Mouse (Mus musculus) fat pad, adult 2 months (tissue): ENCODE data around the gene Lgi4.

ENCODE experiments used
- DNase-seq: peaks from one replicate; pipeline ENCODE4 v3.0.0-alpha.2; 2011; ENCODE audit warnings: low read depth, low spot score; ENCODE audit errors: extremely low read depth

Lgi4 gene

DNA sequence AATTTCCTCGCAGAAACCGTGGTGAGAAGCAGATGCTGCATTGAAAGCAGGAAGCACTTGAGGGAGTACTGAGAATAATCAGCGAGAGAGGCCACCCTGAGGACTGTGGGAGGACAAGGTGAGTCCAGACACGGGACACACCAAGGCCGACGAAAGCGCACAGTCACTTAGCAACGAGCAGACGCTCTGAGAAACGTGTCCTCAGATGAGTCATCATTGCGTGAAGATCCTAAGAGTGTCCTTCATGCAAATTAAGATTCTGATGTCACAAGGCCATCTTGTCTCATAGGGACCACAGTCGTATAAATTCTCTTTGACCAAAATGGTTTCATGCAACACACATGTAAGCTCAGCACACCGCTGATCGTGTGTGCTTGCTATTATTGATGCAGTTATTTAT, 41.6 kb downstream of the Lgi4 start:
- DNase-seq: no peak

DNA sequence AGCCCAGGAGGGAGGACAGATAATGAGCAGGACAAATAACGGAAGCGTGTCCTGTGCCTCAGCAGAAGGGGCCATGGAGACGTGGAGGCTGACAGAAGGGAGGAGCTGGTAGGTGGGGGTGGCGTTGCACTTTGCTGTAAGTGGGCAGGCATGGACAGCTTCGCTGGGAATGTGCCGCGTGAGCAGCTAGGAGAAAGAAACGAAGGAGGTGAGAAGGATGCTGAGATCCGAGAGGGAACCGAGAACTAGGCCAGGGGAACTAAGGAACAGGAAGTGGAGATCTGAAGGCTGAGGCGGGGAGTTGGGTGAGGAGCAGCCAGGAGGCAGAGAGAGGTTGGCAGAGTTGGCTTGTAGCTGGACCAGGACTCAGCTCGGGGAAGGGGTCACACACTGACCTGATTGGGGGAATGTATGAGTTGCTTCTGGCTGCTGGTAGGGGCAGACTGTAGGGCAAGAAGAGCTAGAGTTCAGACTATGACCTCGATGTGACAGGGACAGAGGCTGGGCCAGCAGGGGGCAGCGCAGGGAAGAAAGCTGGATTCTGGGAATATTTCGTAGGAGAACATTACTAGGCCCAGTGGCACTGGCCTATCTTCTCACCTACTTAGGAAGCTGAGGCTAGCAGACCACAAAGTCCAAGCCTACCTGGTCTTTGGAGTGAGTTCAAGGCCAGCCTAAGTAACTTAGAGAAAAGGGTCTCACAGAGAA, 46.1 kb downstream of the Lgi4 start:
- DNase-seq: no peak

DNA sequence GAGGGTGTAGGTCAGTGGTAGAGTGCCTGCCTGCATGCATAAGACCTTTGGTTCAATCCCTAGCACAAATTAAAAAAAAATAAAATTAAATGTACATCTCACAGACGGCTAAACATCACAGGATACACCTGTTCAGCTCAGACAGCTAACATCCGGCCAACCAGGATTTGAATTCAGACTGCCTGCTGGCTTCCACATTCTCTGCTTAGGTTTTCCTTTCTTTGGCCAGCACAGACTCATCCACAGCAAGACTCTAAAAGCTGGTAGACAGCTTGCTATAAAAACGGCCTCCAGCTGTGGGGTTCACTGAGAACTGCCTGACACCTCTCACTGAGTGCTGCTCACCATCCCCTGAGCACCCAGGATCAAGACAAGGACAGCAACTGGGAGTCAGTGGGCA, 47.0 kb downstream of the Lgi4 start:
- DNase-seq: no peak

DNA sequence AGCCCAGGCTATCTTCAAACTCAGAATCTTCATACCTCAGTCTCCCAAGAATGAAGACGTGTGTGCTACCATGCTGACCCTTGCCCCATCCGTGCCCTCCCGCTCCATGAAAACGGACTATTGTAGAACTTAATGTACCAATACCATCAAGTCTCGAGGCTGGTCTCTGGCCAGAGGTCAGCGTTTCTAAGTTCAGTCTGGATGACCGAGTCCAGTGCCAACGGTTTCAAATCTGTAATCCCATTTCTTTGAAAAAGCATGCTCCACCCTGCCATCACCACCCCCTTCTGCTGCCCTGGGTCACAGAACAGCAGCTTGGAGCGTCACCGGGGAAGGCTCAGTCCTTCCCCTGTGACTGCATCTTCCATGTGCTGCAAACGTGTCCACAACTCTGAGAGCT, 48.6 kb downstream of the Lgi4 start:
- DNase-seq: no peak

DNA sequence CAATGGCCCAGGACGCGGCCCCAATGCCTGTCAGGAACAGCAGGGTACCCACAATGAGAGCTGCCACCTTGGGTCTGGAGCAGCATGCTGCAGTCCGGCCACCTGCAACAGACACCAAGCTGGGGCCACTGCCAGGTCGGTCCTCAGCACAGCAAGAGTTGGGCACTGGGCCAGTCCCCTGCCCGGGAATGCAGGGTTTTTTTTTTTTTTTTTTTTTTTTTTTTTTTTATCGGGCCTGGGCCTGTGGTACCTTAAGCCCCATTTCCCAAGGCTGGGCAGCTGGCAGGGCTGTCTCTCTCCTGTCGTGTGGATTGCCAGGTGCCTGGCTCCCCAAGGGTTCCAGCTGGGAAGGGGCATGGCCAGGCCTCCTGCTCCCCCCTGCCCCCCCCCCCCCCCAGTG, 49.9 kb downstream of the Lgi4 start:
- no peak for DNase-seq

DNA sequence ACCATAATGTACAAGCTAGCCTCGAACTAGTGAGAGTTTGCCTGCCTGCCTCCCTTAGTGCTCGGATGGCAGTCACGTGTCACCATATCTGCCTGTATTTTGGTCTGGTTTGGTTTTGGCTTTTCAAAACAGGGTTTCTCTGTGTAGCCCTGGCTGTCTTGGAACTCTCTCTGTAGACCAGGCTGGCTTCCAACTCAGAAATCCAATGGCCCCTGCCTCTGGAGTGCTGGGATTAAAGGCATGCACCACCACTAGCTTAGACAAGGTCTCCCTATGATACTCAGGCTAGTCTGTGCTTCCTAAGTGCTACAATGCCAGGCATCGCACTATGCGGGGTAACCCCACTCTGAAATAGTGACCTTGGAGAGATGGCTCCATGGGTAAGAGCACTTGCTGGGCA, 50.7 kb downstream of the Lgi4 start:
- DNase-seq: no peak

DNA sequence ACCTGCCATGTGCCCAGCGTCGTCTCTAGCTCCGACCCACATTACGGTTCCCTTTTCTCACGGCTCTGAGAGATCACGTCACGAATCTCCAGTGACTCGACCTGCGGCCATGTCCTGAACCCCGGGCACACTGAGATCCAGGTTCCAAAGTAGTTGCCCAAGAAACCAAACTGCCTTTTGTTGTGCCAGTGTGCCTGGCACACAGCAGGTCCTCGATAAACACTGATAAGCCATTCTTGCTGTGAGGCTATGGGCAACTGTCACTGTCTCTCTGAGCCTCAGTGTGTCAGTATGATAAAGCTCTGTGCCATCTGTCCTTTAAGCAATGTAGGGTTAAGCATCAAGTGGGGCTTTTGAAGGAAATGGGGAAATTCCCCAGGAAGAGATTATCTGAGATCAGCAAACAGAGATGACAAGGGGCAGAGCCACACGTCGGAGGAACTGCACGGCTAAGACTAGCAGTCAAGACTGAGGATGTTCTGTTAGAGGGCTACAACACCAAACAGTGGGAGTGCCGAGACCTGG, 51.8 kb downstream of the Lgi4 start:
- DNase-seq: no peak

DNA sequence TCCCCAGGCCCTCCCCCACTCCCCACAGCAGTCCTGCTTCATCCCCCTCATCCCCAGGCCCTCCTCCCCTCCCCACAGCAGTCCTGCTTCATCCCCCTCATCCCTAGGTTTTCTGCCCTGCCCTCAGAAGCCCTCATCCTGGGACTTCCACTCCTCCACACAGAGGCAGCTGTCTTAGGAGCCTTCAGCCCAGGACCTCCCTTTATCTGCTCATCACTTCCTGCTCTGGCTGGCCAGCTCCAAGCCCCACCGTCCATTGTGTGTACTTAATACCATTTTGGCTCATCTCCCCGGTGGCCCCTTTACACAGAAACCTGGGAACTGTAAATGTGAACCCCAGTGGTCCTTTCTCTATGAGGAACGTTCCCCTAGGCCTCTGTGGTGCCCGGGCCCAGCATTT, 52.9 kb downstream of the Lgi4 start:
- DNase-seq: no peak

DNA sequence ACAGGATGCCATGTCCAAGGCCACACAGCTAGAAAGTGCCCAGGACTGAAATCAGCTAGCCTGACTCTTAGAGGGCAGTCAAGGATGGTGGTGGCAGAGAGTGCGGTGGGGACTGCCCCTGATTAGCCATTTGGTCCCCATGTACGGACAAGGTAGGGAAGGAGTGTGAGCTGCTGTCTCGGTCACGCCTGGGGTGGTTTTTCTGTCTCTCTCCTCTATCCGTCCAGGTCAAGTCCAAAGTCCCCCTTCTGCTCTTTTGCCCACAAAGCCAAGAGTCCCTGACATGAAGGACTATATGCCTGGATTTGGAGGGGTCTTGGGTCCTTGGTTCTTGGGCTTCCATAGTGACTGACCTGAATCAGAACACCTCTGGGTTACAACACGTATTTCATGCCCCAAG, 54.7 kb downstream of the Lgi4 start:
- no peak for DNase-seq

DNA sequence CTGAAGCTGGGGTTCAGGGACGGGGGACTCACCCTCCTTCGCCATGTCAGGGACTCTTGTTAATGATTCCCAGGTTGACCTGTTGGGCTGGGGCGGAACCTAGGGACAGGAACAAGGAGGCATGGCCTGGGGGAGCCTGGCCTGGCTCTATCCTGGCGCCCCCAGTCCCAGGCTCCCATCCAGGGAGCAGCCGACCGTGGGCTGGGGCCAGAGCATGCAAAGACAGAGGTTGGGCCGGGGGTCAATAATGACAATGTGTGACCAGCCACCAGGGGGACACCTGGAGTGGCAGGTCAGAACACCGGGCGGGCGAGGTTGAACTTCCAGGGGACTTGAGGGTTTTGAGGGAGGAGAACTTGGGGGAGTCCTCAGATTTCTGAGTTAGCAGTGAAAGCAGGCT, 55.5 kb downstream of the Lgi4 start:
- DNase-seq: no peak

DNA sequence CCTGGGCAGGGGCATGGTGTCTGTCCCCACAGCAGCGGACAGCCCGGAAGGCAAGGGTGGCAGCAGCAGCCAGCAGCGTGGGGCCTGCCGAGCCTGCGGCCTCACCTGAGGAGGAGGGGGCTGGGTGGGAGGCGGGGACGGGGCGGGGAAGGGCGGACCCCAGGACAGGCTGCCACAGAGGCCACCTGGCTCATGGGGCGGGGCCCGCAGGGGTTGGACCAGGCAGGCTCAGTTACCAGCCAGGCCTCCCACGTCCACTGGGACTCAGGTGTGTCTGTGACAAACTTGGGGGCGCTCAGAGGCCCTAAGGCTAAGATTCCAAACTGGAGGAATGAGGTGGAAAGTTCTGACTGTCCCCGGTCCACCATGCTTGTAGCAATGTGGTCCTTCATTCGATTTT, 56.0 kb downstream of the Lgi4 start, which contains the start of gene Hpn:
Gene Hpn (minus strand): TSS at position 109 of the 400 bp plus-strand sequence.
- DNase-seq: no peak

DNA sequence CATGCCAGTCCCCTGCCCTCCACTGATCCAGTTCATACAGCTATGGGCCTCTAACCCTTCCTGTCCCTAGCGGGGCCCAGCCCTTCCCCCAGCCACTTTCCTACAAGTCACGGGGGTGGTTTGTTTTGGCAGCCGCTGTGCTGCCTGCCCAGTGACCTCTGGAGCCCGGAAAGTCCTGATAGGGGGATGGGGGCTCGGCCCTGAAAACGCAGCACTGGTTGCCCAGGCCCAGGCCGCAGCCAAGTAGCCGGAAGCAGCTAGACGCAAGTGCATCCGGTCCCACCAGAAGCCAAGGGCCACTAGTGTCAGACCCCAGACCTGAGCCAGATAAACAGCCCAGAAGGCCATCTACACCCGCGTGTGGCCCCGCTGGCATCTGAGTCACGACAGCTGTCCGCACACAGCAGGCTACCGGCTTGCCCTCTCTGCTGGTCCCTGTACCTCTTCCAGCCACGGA, 56.5 kb downstream of the Lgi4 start:
- DNase-seq: no peak

DNA sequence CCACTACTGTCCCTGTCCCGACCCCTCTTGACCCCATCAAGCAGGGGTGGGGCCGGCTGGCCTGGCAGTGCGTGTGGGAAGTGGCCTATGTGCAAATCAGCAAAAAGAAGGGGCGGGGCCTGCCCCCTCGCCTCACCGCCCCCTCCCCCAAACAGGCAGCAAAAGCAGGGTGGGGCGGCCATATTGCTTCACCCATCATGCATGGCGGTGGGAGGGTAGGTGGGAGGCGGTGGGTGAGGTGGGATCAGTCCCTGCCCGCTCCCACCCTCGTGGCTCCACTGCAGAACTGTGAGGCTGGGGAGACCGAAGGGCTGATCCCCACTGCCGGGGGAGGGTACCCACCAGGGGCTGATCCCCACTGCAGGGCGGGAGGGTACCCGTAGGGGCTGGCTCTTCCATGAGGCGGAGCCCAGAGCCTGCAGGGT, 57.6 kb downstream of the Lgi4 start:
- no peak for DNase-seq

DNA sequence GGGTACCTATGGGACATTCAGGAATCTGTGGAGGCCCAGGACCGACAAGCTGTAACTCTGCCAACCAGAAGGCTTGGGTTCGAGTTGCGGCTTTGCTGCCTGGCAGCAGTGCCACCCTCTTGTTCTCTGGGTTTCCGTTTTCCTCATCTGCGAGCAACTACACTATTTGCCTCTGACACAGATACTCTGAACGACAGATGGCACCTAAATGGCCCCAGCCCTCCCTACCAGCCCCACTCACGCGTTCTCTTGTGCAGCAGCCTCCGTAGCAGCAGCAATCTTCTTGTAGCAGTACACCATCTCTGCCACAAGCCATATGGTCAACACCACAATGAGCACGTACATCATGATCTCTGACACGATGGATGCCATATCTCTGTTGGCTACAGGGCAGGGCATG, 58.3 kb downstream of the Lgi4 start:
- no peak for DNase-seq

DNA sequence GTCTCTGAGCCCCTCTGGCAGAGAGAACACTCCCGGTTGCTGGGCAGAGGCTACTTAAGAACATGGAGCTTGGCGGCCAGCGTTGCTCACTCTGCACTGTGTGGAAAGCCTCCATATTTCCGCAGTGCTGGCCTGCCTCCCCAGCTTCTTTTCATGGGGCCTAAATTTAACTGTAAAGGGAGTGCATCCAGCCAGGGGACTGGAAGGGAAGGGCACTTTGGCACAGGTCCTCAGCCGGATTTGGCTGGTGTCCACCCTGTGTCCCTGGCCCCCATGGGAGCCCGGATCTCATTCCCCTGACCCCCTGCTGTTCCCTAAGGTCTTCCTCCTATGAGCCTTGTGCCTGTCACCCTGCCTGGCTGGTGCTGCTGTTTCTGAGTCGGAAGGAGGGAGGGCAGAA, 59.3 kb downstream of the Lgi4 start:
- DNase-seq: no peak

DNA sequence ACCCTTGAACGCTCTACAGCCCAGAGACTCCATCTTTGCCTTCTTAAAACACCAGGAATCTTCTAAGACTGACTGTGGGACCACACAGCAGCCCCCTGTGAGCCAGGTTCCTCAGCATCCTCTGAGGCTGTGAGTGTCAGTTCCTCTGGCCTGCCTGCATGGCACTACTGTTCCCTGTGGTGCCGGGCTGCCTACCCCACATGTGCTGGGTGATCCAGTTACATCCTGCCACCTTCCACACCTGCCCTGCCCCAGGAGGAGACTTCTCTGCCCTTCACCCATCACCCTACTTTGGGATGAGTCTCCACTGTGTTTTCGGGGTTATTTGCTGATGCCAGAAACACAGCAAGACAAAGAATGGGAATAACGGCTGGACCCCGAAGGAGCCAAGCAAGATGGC, 60.4 kb downstream of the Lgi4 start:
- no peak for DNase-seq
